Mouse (Mus musculus): ENCODE measurements at regions not wholly inside any gene's neighbourhood (a gene's known extent, or its start where the extent isn't known, plus 50 kb on each side); places are given as distances from the start of the nearest gene placed in this dataset.
A peak's percentile ranks its signal among the peaks of the same experiment; 100 is the strongest.

DNA sequence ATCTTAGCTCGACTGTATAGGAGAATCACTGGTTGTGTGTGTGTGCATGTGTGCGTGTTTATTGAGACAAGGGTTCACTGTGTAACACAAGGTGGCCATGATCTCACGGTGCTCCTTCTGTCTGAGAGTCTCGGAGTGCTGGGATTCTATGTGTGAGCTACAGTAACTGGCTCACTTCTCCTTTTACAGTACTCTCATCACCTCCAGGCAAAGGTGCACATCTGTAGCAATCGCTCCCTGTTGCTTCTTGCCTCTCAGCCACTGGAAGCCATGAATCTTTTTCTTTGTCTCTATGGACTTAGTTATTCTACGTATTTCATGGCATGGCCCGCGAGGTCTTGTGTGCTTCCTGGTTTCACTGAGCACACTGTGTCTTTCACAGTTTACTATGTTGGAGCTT lies 78.3 kb upstream of the Caprin1 start:
- Histone ChIP-seq H3K27me3 (ENCODE audit: control insufficient read depth, insufficient read depth, low read length, poor library complexity, severe bottlenecking) (no peaks in the 10 kb centered on the region), H3K36me3 (ENCODE audit: control insufficient read depth, insufficient read depth, low read length, poor library complexity, severe bottlenecking) (no peaks in the 10 kb centered on the region)
- peak; percentile 48 for DNase-seq (ENCODE audit: low read depth, low spot score)

DNA sequence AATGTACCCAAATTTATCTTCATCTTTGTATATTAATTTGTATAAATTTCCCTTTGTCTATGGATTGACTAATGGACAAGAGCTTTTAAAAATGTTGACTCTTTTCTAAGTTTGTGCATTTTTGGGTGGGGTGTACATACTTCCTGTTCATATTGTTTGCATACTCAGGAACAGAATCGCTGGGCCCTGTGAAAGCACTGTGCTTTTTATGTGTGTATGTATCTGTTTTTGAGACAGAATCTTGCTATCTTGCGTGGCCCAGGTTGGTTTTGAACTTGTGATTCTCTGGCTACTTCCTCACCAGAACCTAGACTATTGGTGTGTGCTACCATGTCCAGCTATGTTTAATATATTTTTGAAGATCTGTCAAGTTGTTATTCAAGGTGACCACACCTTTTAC lies 78.8 kb upstream of the Caprin1 start:
- H3K36me3 ChIP-seq (ENCODE audit: control insufficient read depth, insufficient read depth, low read length, poor library complexity, severe bottlenecking), result no peaks in the 10 kb centered on the region
- peak; percentile 57 for DNase-seq (ENCODE audit: low read depth, low spot score)
- no peaks in the 10 kb centered on the region for H3K27me3 ChIP-seq (ENCODE audit: control insufficient read depth, insufficient read depth, low read length, poor library complexity, severe bottlenecking)

DNA sequence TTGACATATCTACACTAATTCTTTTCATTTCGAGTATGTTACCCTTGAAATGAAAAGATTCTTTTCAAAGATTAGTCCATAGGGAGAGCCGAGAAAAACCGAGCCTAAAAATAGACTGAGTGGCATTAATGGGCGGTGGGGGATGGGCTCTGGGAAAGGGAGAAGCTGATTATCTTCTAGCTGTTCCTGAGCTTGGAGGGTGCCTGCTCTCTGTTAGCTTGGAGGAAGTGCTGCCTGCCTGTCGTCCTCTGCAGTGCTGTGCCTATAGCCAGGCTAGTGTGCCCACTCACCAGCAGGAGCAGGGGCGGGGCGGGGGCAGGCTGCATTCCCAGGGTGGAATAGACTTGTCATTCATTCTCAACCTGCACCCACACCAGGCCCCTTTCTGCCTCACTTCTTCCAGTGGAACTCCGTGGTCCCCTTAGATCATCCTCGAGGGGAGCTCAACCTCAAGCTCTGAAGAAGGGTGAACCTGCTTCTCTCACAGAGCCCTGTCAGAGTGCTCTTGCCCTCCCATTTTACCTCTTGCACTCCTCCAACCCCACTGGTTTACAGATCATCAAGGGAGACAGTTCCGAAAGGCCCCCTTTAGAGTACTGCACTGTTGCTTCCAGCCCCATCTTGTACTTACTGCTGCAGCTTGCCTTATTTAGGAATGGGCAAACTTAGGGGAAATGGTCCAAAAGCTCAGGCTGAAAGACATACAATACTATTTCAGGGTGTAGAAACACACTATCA lies 76.6 kb upstream of the Lmo2 start:
- Histone ChIP-seq H3K36me3 (ENCODE audit: control insufficient read depth, insufficient read depth, low read length, poor library complexity, severe bottlenecking) (no peaks in the 10 kb centered on the region), H3K27me3 (ENCODE audit: control insufficient read depth, insufficient read depth, low read length, poor library complexity, severe bottlenecking) (no peaks in the 10 kb centered on the region)
- no peak for DNase-seq (ENCODE audit: low read depth, low spot score)

DNA sequence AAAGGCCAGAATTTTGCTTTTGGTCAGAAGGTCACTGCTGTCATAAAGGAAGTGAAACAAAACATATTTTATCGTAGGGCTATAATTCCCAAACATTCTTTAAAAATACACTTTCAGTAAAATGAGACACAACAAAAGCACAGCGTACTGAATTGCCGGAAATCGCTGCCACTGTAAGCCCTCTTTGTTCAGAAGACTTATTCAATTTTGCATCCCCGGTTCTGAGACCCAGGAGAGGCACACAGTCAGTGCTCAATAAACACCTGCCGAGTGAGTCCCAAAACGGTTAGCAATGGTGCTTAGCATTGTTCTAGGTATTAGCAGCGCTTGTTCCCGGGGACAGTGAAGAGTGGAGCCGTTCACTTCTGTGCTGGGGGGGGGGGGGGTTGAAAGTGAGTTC lies 72.9 kb upstream of the Lmo2 start:
- H3K36me3 ChIP-seq (ENCODE audit: control insufficient read depth, insufficient read depth, low read length, poor library complexity, severe bottlenecking), result no peaks in the 10 kb centered on the region
- DNase-seq (ENCODE audit: low read depth, low spot score), result no peak
- no peaks in the 10 kb centered on the region for H3K27me3 ChIP-seq (ENCODE audit: control insufficient read depth, insufficient read depth, low read length, poor library complexity, severe bottlenecking)

DNA sequence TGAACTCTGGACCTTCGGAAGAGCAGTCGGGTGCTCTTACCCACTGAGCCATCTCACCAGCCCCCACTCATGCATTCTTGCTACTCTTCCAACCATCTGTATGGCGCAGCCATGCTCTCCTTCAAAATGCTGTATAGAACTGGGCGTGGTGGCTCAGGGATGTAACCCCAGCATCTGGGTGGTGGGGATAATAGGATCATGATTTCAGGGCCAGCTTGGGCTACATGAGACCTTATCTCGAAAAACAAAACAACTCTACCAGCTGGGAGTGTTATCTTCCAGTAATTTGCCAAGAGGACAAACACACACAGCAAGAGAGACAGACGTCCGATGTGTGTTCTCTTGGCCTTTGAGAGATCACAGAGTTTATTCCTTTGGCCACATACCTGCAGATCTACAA lies 69.8 kb upstream of the Lmo2 start:
- Histone ChIP-seq H3K27me3 (ENCODE audit: control insufficient read depth, insufficient read depth, low read length, poor library complexity, severe bottlenecking) (no peaks in the 10 kb centered on the region), H3K36me3 (ENCODE audit: control insufficient read depth, insufficient read depth, low read length, poor library complexity, severe bottlenecking) (no peaks in the 10 kb centered on the region)
- no peak for DNase-seq (ENCODE audit: low read depth, low spot score)

DNA sequence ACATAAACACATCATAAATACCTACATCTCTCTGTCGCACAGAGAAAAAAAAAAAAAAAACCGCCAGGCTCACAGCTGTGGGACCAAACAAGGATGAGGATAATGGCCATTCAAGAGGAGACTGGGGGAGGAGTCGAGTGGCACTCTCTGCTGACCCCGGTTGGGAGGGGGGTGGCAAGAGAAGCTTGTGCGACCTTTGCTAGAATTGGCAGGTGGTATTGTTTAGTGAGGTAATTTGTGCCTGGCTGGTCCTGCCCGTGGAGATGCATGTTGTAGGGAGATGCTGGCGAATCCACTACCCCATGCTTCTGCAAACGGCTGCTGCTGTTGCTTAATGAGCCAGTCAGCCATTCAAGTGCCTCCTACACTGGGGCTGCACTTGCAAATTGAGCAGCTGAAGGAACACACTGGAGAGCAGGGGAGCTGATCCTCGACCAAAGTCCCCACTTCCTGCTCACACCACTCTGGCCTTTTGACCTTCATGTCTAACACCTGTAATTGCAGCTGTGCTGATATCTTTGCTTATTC lies 66.5 kb upstream of the Lmo2 start:
- Histone ChIP-seq H3K36me3 (ENCODE audit: control insufficient read depth, insufficient read depth, low read length, poor library complexity, severe bottlenecking) (no peaks in the 10 kb centered on the region), H3K27me3 (ENCODE audit: control insufficient read depth, insufficient read depth, low read length, poor library complexity, severe bottlenecking) (no peaks in the 10 kb centered on the region)
- DNase-seq (ENCODE audit: low read depth, low spot score), result peak; percentile 58

DNA sequence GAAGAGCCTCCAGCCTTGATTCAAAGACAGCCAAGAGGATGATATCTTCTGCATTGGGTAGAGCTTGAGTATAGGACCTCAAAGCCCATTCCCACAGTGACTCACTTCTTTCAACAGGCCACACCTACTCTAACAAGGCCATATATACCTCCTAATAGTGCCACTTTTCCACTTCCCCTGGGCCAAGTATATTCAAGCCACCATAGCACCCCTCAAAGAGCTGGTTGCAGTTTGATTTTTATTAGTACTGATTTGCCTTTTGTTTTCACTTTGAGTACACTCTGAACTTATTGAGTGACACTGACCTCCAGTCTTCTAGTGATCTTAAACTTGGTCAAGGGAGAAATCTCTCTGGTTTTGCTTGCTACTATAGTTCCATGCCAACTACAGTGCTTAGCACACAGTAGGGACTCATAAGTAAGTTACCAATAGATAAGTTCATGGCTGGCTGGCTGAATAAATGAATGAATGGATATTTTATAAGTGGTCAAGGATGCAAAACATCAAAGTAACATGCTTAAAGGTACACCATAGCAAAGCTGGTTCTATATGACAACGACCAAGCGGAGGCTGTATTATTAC lies 64.5 kb upstream of the Lmo2 start:
- H3K27me3 ChIP-seq (ENCODE audit: control insufficient read depth, insufficient read depth, low read length, poor library complexity, severe bottlenecking), result no peaks in the 10 kb centered on the region
- no peaks in the 10 kb centered on the region for H3K36me3 ChIP-seq (ENCODE audit: control insufficient read depth, insufficient read depth, low read length, poor library complexity, severe bottlenecking)
- no peak for DNase-seq (ENCODE audit: low read depth, low spot score)

DNA sequence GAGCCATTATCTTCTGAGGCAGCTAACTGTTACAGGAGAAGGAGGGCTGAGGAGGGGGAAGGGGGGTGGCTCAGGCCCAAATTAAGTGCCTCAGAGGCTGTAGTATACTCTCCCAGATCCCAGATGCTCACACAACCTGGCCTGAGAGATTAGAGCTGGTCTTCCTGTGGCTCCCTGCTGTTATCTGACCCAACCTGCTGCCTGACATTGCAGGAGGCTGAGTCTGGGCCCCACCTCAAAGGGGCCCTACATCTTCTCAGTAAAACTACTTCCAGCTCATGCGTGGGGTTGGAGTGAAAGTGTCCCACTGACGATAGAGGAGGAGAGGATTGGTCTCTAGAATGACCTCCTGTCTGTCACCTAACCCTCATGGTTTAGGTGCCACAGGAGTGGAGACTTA lies 64.0 kb upstream of the Lmo2 start:
- Histone ChIP-seq H3K36me3 (ENCODE audit: control insufficient read depth, insufficient read depth, low read length, poor library complexity, severe bottlenecking) (no peaks in the 10 kb centered on the region), H3K27me3 (ENCODE audit: control insufficient read depth, insufficient read depth, low read length, poor library complexity, severe bottlenecking) (no peaks in the 10 kb centered on the region)
- DNase-seq (ENCODE audit: low read depth, low spot score), result no peak

- peak; percentile 95 for DNase-seq (ENCODE audit: low read depth, low spot score)
- H3K27me3 ChIP-seq (ENCODE audit: control insufficient read depth, insufficient read depth, low read length, poor library complexity, severe bottlenecking), result no peaks in the 10 kb centered on the region
- H3K36me3 ChIP-seq (ENCODE audit: control insufficient read depth, insufficient read depth, low read length, poor library complexity, severe bottlenecking), result no peaks in the 10 kb centered on the region
Observed at GRCm38 (mm10) chr2:103894981-103895676, 62.7 kb upstream of the Lmo2 start.

DNA sequence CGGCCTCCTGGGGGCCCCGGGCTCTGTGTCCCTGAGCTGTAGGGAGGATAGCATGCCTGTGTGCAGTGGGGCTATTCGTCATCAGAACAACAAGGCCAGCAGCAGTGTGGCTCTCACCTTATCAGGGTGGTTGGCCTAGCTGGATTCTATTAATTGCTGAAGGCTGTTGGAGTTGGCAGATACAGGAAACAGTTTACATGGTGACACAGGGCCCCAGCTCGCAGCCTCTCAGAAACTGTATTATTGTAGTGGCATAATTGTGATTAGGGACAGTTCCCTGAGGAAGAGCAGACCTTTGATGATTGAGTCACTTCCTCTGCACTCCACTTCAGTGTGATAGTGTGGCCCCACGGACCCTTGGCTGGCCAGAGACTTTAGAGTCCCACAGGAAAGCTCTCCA lies 61.6 kb upstream of the Lmo2 start:
- Histone ChIP-seq H3K36me3 (ENCODE audit: control insufficient read depth, insufficient read depth, low read length, poor library complexity, severe bottlenecking) (no peaks in the 10 kb centered on the region), H3K27me3 (ENCODE audit: control insufficient read depth, insufficient read depth, low read length, poor library complexity, severe bottlenecking) (no peaks in the 10 kb centered on the region)
- no peak for DNase-seq (ENCODE audit: low read depth, low spot score)

DNA sequence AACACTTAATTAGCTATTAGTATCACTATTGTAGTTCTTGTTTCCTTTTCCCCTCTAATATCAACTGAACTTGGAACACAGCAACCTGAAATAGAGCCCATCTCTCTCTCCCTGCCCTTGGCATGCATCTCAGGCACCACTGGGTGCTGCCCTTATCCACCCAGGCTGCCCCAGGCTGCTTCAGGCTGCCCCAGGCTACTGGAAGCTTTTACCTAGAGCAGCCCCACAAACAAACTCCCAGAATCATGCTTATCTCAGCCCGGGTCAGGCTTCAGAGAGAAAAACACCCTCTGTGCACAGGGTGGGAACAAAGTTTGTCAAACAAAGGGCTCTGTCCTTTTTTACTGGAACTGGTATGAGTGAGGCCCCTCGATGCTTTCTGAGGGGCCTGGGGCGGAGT lies 61.0 kb upstream of the Lmo2 start:
- Histone ChIP-seq H3K27me3 (ENCODE audit: control insufficient read depth, insufficient read depth, low read length, poor library complexity, severe bottlenecking) (no peaks in the 10 kb centered on the region), H3K36me3 (ENCODE audit: control insufficient read depth, insufficient read depth, low read length, poor library complexity, severe bottlenecking) (no peaks in the 10 kb centered on the region)
- DNase-seq (ENCODE audit: low read depth, low spot score), result no peak

GRCm38 (mm10) chr2:103899713-103900112 lies 58.1 kb upstream of the Lmo2 start:
- H3K36me3 ChIP-seq (ENCODE audit: control insufficient read depth, insufficient read depth, low read length, poor library complexity, severe bottlenecking), result no peaks in the 10 kb centered on the region
- DNase-seq (ENCODE audit: low read depth, low spot score), result no peak
- H3K27me3 ChIP-seq (ENCODE audit: control insufficient read depth, insufficient read depth, low read length, poor library complexity, severe bottlenecking), result no peaks in the 10 kb centered on the region

DNA sequence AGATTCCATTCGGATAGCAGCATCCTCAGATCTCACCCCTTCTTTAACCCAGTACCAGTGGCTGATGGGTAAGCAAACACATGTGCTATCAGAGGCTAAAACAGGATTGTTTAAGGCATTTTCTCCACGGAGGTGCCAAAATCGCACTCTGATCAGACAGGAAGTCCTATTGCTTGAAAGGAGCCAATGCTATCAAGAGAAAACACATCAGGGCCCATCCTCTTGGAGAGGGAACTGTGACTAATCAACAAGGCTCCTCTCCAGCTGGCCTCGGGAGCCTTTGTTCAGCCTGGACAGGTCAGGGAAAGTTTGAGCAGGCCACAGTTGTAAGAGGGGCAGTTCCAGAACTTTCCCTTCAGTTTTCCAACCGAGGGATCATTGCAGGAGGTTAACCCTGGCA lies 57.4 kb upstream of the Lmo2 start:
- H3K27me3 ChIP-seq (ENCODE audit: control insufficient read depth, insufficient read depth, low read length, poor library complexity, severe bottlenecking), result no peaks in the 10 kb centered on the region
- no peaks in the 10 kb centered on the region for H3K36me3 ChIP-seq (ENCODE audit: control insufficient read depth, insufficient read depth, low read length, poor library complexity, severe bottlenecking)
- no peak for DNase-seq (ENCODE audit: low read depth, low spot score)

DNA sequence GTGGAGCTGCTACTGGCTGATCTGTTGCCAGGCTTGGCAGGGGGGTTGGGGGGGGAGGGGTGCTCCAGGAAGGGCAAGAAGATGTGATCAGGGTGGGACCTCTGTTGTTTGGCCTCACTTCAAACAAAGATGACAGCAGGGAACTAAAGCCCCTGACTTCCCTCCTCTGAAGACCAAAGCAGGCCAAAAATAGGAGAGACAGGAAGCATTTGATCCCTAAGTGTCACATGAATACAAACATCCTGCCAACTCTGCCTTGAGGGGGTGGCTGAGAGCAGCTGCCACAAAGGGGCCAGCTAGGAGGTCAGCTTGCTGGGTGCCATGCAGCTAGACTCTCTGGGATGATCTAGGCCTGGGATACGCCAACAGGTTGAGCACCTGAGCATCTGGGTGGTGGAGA lies 56.3 kb upstream of the Lmo2 start:
- no peaks in the 10 kb centered on the region for H3K36me3 ChIP-seq (ENCODE audit: control insufficient read depth, insufficient read depth, low read length, poor library complexity, severe bottlenecking)
- DNase-seq (ENCODE audit: low read depth, low spot score), result no peak
- no peaks in the 10 kb centered on the region for H3K27me3 ChIP-seq (ENCODE audit: control insufficient read depth, insufficient read depth, low read length, poor library complexity, severe bottlenecking)

DNA sequence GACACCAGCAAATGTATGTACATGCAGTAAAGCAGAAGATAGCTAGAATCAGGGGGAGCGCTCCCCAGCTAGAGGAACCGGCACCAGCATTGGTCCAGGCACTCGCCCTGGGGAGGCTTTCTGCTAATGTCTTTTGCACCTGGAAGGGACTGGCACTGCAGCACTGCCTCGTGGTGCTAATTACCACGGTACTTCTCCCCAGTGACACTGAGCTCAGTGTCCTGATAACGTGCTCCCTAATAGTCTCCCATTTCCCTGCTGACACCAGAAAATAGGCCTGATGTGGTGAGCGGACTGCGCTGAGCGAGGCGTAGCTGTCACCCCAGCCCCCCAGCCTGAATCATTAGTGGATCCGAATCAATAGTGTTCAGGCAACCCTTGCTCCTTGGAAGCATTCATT lies 55.0 kb upstream of the Lmo2 start:
- Histone ChIP-seq H3K36me3 (ENCODE audit: control insufficient read depth, insufficient read depth, low read length, poor library complexity, severe bottlenecking) (no peaks in the 10 kb centered on the region), H3K27me3 (ENCODE audit: control insufficient read depth, insufficient read depth, low read length, poor library complexity, severe bottlenecking) (no peaks in the 10 kb centered on the region)
- DNase-seq (ENCODE audit: low read depth, low spot score), result no peak
